Mouse (Mus musculus): ENCODE data around the gene Tm9sf1. TPM values are rescaled to one million over a fixed set of nuclear protein-coding genes. Genes with fewer than 3 reads are reported as not detected.

Tm9sf1 gene
- polyA plus RNA-seq, 1 experiment, result 91.7 TPM

DNA sequence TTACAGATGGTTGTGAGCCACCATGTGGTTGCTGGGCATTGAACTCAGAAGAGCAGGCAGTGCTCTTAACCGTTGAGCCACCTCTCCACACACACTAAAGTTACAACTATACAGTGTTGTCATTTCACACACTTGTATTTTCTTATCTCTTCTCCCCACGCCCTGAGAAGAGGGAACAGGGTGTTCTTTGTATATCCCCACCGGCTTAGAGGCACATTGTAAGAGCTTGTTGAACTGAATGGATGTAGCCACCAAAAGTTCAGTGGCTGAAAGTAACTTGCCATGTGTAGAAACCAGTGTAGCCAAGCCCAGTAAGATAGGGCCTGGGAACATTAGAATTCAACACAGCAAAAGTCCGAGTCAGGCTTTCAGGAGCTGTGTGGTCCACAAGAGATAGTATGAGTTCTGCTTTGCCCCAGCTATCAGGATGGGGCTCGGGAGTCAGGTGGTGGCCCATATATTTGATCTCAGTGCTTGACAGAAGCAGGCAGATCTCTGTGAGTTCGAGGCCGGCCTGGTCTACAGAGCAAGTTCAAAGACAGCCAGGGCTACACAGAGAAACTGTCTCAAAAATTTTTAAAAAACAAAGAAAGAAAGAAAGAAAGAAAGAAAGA, 28.9 kb downstream of the Tm9sf1 start:
- H3K4me1 ChIP-seq (ENCODE audit: control insufficient read depth, insufficient read depth, low read length), result 0 out of 2 replicates have a peak, but pooled peaks cover 2% of the 10 kb centered on the region
- 75% methylated on average over 7 of the region's 7 CpGs for WGBS
- no peak for TF ChIP-seq CTCF (IDR thresholded peaks at IDR 0.05; ENCODE audit: insufficient read depth, low read length)
- no peak for TF ChIP-seq POLR2A (IDR thresholded peaks at IDR 0.05; ENCODE audit: borderline replicate concordance, extremely low read depth, low read depth, low read length)

DNA sequence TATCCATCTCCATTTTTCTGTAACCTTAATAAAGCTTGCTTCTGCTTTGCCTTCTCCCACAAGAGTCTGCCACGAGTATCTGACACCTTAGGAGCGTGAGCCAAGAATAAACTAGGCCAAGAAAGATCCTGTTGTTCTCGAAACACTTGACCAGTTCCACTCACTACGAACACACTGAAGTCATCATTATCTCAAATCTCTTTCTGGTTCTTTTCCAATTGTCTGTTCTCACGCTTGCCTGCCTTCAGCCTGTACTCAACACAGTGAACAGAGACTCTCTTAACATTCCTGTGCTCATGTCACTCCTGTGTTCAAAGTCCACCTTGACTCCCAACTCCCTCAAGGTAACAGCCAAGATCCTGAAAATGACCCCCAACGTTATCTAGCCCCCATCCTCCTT, 30.3 kb downstream of the Tm9sf1 start:
- Histone ChIP-seq H3K4me1 (ENCODE audit: control insufficient read depth, insufficient read depth, low read length) (no peaks in the 10 kb centered on the region), H3K4me3 (replicated peaks; ENCODE audit: extremely low read depth, low read depth, low read length) (no peak overlapping the region)
- TF ChIP-seq POLR2A (IDR thresholded peaks at IDR 0.05; ENCODE audit: borderline replicate concordance, extremely low read depth, low read depth, low read length) (no peak), CTCF (IDR thresholded peaks at IDR 0.05; ENCODE audit: insufficient read depth, low read length) (no peak)
- 52% methylated on average over 6 of the region's 6 CpGs for WGBS
- no peak for DNase-seq

More for the DNA sequence above, 28.9 kb downstream of the Tm9sf1 start:
- no peak overlapping the region for H3K4me3 ChIP-seq (replicated peaks; ENCODE audit: extremely low read depth, low read depth, low read length)
- DNase-seq, result no peak

DNA sequence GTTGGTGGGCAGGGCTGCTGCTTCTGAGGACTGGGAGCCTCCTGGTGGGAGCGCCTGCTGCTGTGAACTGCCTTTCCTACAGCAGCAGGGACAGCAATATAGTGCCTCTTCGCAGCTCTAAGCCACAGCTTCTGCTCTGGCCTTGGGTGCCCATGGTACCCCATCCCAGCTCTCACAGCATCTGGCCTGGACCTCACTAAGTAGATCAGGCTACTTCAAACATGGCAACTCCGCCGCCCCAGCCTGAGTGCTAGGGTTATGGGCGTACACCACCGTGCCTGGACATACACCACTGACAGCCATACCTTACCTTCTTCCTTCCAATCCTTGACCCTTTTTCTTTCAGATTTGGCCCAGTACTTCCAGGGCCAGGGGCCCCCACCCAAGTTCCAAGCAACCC, 35.3 kb downstream of the Tm9sf1 start:
- no peak for DNase-seq
- no peak overlapping the region for H3K4me3 ChIP-seq (replicated peaks; ENCODE audit: extremely low read depth, low read depth, low read length)
- peaks cover 9% of the 10 kb centered on the region for H3K4me1 ChIP-seq (ENCODE audit: control insufficient read depth, insufficient read depth, low read length)
- 97% methylated on average over 6 of the region's 6 CpGs for WGBS
- TF ChIP-seq POLR2A (IDR thresholded peaks at IDR 0.05; ENCODE audit: borderline replicate concordance, extremely low read depth, low read depth, low read length), result no peak
- TF ChIP-seq CTCF (IDR thresholded peaks at IDR 0.05; ENCODE audit: insufficient read depth, low read length), result no peak

DNA sequence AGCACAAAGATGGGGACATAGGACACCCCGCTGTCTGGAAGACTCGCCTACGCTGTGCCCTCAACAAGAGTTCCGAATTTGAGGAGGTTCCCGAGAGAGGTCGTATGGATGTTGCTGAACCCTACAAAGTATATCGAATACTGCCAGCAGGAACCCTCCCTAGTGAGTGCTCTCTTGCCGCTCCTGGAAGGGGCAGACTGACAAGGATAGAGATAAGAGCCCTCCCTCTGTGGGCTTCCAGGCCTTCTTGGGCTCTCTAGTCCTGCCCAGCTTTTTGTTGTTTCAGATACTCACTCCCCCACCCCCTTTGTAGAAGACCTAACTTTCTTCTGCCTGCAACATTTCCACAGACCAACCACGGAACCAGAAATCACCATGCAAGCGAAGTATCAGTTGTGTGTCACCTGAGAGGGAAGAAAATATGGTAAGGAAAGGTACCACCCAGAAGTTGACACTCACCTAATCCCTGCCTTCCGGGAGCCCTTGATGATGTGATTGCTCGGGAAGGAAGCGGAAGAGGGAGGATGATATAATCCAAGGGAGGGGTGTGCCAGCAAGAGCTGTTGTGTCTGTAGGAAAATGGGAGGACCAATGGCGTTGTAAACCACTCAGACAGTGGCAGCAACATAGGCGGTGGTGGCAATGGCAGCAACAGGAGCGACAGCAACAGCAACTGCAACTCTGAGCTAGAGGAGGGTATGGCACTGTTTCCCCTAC, 37.7 kb downstream of the Tm9sf1 start:
- no peak for DNase-seq
- Histone ChIP-seq H3K4me1 (ENCODE audit: control insufficient read depth, insufficient read depth, low read length) (peaks cover 9% of the 10 kb centered on the region), H3K4me3 (replicated peaks; ENCODE audit: extremely low read depth, low read depth, low read length) (no peak overlapping the region)
- WGBS, result 83% methylated on average over 16 of the region's 16 CpGs
- TF ChIP-seq POLR2A (IDR thresholded peaks at IDR 0.05; ENCODE audit: borderline replicate concordance, extremely low read depth, low read depth, low read length) (no peak), CTCF (IDR thresholded peaks at IDR 0.05; ENCODE audit: insufficient read depth, low read length) (no peak)

DNA sequence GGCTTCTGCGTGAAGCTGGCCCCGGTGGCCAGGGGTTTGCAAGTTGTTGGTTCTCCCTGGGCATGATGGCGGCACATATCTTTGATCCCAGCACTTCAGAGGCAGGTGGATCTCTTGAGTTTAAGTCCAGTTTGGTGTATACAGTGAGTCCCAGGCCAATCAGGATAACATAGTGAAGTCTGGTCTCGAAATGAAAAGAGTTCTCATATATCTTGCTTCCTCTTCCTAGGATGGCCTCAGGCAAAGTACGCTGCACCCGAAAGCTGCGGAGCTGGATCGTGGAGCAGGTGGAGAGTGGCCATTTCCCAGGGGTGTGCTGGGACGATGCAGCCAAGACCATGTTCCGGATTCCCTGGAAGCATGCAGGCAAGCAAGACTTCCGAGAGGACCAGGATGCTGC, 38.8 kb downstream of the Tm9sf1 start:
- 80% methylated on average over 11 of the region's 11 CpGs for WGBS
- TF ChIP-seq POLR2A (IDR thresholded peaks at IDR 0.05; ENCODE audit: borderline replicate concordance, extremely low read depth, low read depth, low read length) (no peak), CTCF (IDR thresholded peaks at IDR 0.05; ENCODE audit: insufficient read depth, low read length) (no peak)
- DNase-seq, result no peak
- H3K4me3 ChIP-seq (replicated peaks; ENCODE audit: extremely low read depth, low read depth, low read length), result peak overlapping the region; percentile 78
- H3K4me1 ChIP-seq (ENCODE audit: control insufficient read depth, insufficient read depth, low read length), result peaks cover 9% of the 10 kb centered on the region

DNA sequence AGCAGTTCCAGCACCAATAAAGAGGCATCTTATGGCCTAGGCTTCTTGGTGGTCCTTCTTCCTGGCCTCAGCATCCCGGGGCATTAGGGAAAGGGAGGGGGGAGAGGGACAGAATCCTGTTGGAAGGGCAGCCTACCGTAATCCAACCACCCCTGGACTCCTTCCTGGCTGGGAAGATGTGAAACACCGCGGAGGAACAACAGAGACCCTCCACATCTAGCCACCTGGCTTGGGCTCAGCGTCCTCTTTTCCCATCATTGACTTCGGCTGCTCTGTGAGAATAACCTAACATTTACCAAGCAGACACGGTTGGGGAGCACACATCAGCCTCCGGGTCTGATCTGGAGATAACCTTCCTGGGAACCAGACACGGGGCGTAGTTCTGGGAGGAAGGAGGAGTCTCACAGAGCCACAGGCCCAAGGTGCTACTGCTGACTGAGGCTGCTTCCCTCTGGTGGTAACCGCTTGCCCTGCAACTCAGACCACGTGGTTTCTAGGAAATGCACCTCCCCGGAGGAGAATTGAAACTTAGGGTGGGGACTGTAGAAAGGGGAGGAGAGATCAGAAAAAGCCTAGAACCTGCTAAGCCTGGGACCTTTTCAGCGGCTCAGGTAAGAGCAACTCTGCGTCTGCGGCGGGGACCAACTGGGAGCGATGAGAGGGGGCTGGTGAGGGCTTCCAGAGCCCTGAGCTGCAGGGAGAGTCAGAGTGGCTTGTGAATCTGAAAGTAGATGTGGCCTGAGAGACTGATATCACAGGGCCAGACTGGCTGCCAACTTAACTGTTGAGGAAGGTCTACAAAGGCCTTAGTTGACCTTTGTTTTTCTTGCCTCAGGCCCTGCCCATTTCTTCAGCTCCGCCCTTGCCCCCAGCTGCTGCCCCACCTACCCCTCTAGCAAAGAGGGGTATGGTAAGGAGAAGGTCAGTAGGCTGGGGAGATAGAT, 39.7 kb downstream of the Tm9sf1 start:
- peak overlapping the region; percentile 78 for H3K4me3 ChIP-seq (replicated peaks; ENCODE audit: extremely low read depth, low read depth, low read length)
- peak; percentile 92 for DNase-seq
- peaks cover 9% of the 10 kb centered on the region for H3K4me1 ChIP-seq (ENCODE audit: control insufficient read depth, insufficient read depth, low read length)
- TF ChIP-seq CTCF (IDR thresholded peaks at IDR 0.05; ENCODE audit: insufficient read depth, low read length), result peak; percentile 97
- peak; percentile 55; the same call in 1 of the 2 replicates for TF ChIP-seq POLR2A (IDR thresholded peaks at IDR 0.05; ENCODE audit: borderline replicate concordance, extremely low read depth, low read depth, low read length)
- WGBS, result 4% methylated on average over 19 of the region's 19 CpGs

DNA sequence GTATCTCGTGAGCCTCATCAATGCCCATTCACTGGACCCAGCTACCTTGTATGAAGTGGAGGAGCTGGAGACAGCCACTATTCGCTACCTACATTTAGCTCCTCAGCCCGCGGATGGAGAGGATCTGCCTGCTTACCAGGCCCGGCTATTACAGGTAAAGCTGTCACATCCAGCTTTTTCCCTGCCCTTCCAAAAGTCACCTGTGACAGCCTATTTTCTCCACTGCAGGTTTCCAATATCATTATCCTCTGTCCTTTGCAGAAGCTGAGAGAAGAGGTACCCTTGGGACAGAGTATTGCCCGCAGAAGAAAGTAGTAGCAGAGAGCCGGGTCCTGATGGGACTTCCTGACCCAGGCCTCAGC, 40.4 kb downstream of the Tm9sf1 start, which contains the start of gene Irf9:
Gene Irf9 (plus strand): TSS at position 301 of the 362 bp plus-strand sequence.
- Histone ChIP-seq H3K4me1 (ENCODE audit: control insufficient read depth, insufficient read depth, low read length) (peaks cover 9% of the 10 kb centered on the region), H3K4me3 (replicated peaks; ENCODE audit: extremely low read depth, low read depth, low read length) (peak within 1 kb of the TSS; percentile 78)
- DNase-seq, result no peak
- TF ChIP-seq POLR2A (IDR thresholded peaks at IDR 0.05; ENCODE audit: borderline replicate concordance, extremely low read depth, low read depth, low read length) (no peak), CTCF (IDR thresholded peaks at IDR 0.05; ENCODE audit: insufficient read depth, low read length) (no peak)
- WGBS, result 67% methylated on average over 7 of the region's 7 CpGs

DNA sequence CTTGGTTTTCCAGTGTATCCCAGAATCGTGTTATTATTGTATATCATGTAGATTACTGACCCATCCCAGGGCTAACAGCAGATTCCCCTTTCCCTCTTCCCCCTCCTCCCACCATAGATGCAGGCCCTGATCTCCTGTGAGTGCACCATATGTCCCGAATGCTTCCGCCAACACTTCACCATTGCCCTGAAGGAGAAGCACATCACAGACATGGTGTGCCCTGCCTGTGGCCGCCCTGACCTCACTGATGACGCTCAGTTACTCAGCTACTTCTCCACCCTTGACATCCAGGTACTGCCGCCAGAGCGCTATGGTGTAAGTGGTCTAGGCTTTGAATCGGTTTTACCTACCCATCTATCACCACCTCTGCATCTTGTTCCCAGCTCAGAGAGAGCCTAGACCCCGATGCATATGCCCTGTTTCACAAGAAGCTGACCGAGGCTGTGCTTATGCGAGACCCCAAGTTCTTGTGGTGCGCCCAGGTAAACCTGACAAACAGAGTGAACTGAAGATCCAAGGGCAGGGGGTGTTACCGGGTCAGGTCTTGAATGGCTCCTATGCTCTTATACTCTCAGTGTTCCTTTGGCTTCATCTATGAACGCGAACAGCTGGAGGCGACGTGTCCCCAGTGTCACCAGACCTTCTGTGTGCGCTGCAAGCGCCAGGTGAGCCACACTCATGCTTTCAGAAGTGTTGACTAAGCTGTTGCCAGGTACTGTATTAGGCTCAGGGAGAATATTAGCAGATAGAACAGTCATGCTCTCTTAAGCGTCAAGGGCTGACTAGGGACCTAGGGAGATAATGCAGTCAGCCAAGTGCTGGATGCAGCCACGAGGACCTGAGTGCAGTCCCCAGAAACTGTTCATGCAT, 44.9 kb downstream of the Tm9sf1 start:
- no peak for DNase-seq
- no peak overlapping the region for H3K4me3 ChIP-seq (replicated peaks; ENCODE audit: extremely low read depth, low read depth, low read length)
- peaks cover 4% of the 10 kb centered on the region for H3K4me1 ChIP-seq (ENCODE audit: control insufficient read depth, insufficient read depth, low read length)
- no peak for TF ChIP-seq CTCF (IDR thresholded peaks at IDR 0.05; ENCODE audit: insufficient read depth, low read length)
- TF ChIP-seq POLR2A (IDR thresholded peaks at IDR 0.05; ENCODE audit: borderline replicate concordance, extremely low read depth, low read depth, low read length), result no peak
- WGBS, result 94% methylated on average over 21 of the region's 21 CpGs

Data from lung, adult 2 months (tissue).